Mouse (Mus musculus) liver, embryonic 14.5 days (tissue): ENCODE data around the gene Xxylt1. TPM values are rescaled to one million over a fixed set of nuclear protein-coding genes. Genes with fewer than 3 reads are reported as not detected.

Experiments used
- ATAC-seq: fragments of 200-750 bp; cut with Nextera tagmentation; 2 replicates; pipeline ENCODE4 v1.8.0; 2017; ENCODE audit warnings: moderate number of reproducible peaks, mild to moderate bottlenecking, moderate library complexity; ENCODE audit not compliant: insufficient read depth
- DNase-seq, 3 experiments: peaks; one replicate each; pipeline ENCODE4 v3.0.0-alpha.2; 2012 to 2013; ENCODE audit warnings: low read depth in 3 of 3, low spot score in 3 of 3
- H3K27ac ChIP-seq: fragments of 300-500 bp; sonication (generic); 2 replicates; pipeline ENCODE4 v1.5.1; 2014; ENCODE audit warnings: moderate library complexity, mild to moderate bottlenecking, control low read depth, inconsistent platforms
- H3K27me3 ChIP-seq: fragments of 300-500 bp; sonication (generic); 2 replicates; pipeline ENCODE4 v1.6.1; 2014; ENCODE audit warnings: mild to moderate bottlenecking, low read length, moderate library complexity; ENCODE audit not compliant: control insufficient read depth, insufficient read depth
- H3K36me3 ChIP-seq: fragments of 300-500 bp; sonication (generic); replicated peaks from 2 replicates; pipeline ENCODE4 v1.6.1; 2014; ENCODE audit warnings: low read depth; ENCODE audit not compliant: control insufficient read depth, insufficient read depth
- H3K4me1 ChIP-seq, 2 experiments: fragments of 200-500 bp in 1 of 2; fragments of 300-500 bp in 1 of 2; sonication (generic) in 1 of 2; replicated peaks; 2 replicates each; pipeline ENCODE4 v1.6.1; 2012 to 2014; ENCODE audit warnings: antibody characterized with exemption in 1 of 2, inconsistent platforms in 1 of 2, low read length in 1 of 2; ENCODE audit not compliant: control insufficient read depth in 2 of 2, insufficient read depth in 2 of 2
- H3K4me2 ChIP-seq: fragments of 300-500 bp; sonication (generic); 2 replicates; pipeline ENCODE4 v1.6.1; 2014; ENCODE audit warnings: low read depth, mild to moderate bottlenecking, control low read depth, moderate library complexity
- H3K4me3 ChIP-seq, 2 experiments: fragments of 200-500 bp in 1 of 2; fragments of 300-500 bp in 1 of 2; sonication (generic) in 1 of 2; 2 replicates each; pipeline ENCODE4 v1.5.1; 2012 to 2014; ENCODE audit warnings: low read depth in 2 of 2, low read length in 2 of 2, mild to moderate bottlenecking in 2 of 2, control low read depth in 1 of 2, inconsistent platforms in 1 of 2, moderate library complexity in 1 of 2; ENCODE audit not compliant: insufficient read depth in 1 of 2
- H3K9ac ChIP-seq: fragments of 300-500 bp; sonication (generic); replicated peaks from 2 replicates; pipeline ENCODE4 v1.6.1; 2014; ENCODE audit warnings: mild to moderate bottlenecking, control low read depth, moderate library complexity
- H3K9me3 ChIP-seq: fragments of 300-500 bp; sonication (generic); 2 replicates; pipeline ENCODE4 v1.6.1; 2016; ENCODE audit warnings: low read length, mixed read lengths; ENCODE audit not compliant: control insufficient read depth
- CTCF ChIP-seq: IDR thresholded peaks from 2 replicates; pipeline ENCODE4 v1.5.1; 2016; ENCODE audit warnings: antibody characterized with exemption, low read depth, control low read depth
- EP300 ChIP-seq: IDR thresholded peaks from 2 replicates; pipeline ENCODE4 v1.6.1; 2016; ENCODE audit warnings: antibody characterized with exemption, low read depth
- WGBS: fragments of 180-500 bp; shearing (Covaris S2); extraction: QIAGEN DNeasy Blood & Tissue Kit; methylation state at CpG from one replicate; pipeline ENCODE4 v1.1.7; 2014; ENCODE audit not compliant: insufficient replicate concordance; 5-methylcytosine and 5-hydroxymethylcytosine counted together
- polyA plus RNA-seq, 2 experiments: library from polyadenylated mRNA; depleted of rRNA in 1 of 2; stranded (reverse) in 1 of 2; unstranded in 1 of 2; fragments of >200 nt; fragmentation: Nextera tagmentation in 1 of 2; extraction: Ambion mirVana in 1 of 2; gene quantifications; 2 replicates each; pipeline versions ENCODE4 v1.2.1 to v1.2.3; 2012 to 2014

Xxylt1 gene
- polyA plus RNA-seq, 2 experiments = 1.8 TPM

GRCm38 (mm10) chr16:31023803-31024202 is 57.4 kb downstream of the Xxylt1 start:
- Histone ChIP-seq H3K36me3 (no peaks in the 10 kb centered on the region), H3K27me3 (no peaks in the 10 kb centered on the region), H3K4me3 (no peak overlapping the region), H3K9ac (no peak overlapping the region), H3K27ac (no peak overlapping the region), H3K4me1 (peaks cover 0 to 9% of the 10 kb centered on the region in 2 experiments; a peak in 2 of 4 replicates), H3K9me3 (no peaks in the 10 kb centered on the region), H3K4me2 (no peak overlapping the region)
- TF ChIP-seq CTCF (no peak), EP300 (no peak)
- ATAC-seq (no peak), DNase-seq (no peak)
- 72% methylated on average over 8 of the region's 8 CpGs for WGBS

DNA sequence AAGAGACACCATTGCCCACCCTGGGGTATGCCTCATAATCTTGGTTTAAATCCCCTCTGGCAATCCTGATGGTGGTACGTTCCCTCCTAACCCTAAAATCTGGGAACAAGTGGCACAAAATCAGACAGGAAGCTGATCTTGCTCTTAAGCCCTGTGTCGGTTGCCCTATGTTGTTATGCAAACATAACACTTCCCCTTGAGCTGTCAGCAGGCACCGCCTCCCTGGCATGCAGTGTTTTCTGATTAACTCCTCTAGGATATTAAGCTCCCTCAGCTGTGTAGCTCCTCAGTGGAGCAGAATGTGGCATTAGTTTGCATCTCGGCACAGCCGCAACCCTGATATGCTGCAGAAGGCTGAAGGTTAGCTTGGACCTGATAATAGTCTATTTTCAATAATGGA is 58.9 kb downstream of the Xxylt1 start:
- no peaks in the 10 kb centered on the region for H3K9me3 ChIP-seq
- H3K4me2 ChIP-seq = no peak overlapping the region
- TF ChIP-seq EP300 (no peak), CTCF (no peak)

DNA sequence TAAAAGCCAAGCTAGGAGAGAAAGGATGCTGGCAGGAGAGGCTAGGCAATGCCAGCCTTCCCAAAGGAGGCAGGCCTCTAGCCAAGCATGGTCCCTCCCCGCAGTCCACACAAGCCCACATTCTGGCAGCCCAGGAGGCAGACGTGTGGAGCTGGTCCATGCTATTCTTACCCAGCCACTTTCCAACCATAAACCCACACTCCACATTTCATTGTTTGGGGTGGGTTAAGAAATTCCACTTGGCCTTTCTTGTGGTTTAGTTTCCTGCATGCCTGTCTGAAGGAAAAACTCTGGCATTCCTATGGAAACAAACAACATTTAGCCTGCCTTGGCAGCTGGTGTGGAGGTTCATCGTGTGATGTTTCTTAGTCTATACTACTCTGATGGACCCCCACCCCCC is 61.7 kb downstream of the Xxylt1 start:
- Histone ChIP-seq H3K9me3 (no peaks in the 10 kb centered on the region), H3K36me3 (no peaks in the 10 kb centered on the region), H3K9ac (no peak overlapping the region), H3K4me3 (no peak overlapping the region), H3K27me3 (no peaks in the 10 kb centered on the region), H3K4me2 (no peak overlapping the region), H3K4me1 (peaks cover 0 to 3% of the 10 kb centered on the region in 2 experiments; a peak in 2 of 4 replicates), H3K27ac (no peak overlapping the region)
- TF ChIP-seq EP300 (no peak), CTCF (no peak)
- ATAC-seq (no peak), DNase-seq (no peak)
- WGBS = 63% methylated on average over 3 of the region's 3 CpGs

More for the DNA sequence above, 58.9 kb downstream of the Xxylt1 start:
- no peaks in the 10 kb centered on the region for H3K36me3 ChIP-seq
- peaks cover 0 to 9% of the 10 kb centered on the region in 2 experiments; a peak in 2 of 4 replicates for H3K4me1 ChIP-seq
- no peak overlapping the region for H3K4me3 ChIP-seq
- ATAC-seq = no peak
- no peaks in the 10 kb centered on the region for H3K27me3 ChIP-seq
- H3K9ac ChIP-seq = no peak overlapping the region
- no peak for DNase-seq
- 41% methylated on average over 5 of the region's 5 CpGs for WGBS
- no peak overlapping the region for H3K27ac ChIP-seq

- no peaks in the 10 kb centered on the region for H3K27me3 ChIP-seq
- TF ChIP-seq CTCF (no peak), EP300 (no peak)
- H3K4me1 ChIP-seq = peaks cover 0 to 3% of the 10 kb centered on the region in 2 experiments; a peak in 2 of 4 replicates
- H3K36me3 ChIP-seq = no peaks in the 10 kb centered on the region
- ATAC-seq = no peak
- no peak overlapping the region for H3K27ac ChIP-seq
- DNase-seq = no peak
- H3K4me3 ChIP-seq = no peak overlapping the region
- H3K9me3 ChIP-seq = no peaks in the 10 kb centered on the region
- 74% methylated on average over 10 of the region's 10 CpGs for WGBS
- H3K4me2 ChIP-seq = no peak overlapping the region
- H3K9ac ChIP-seq = no peak overlapping the region
Observed at GRCm38 (mm10) chr16:31017687-31018413, 63.4 kb downstream of the Xxylt1 start.

DNA sequence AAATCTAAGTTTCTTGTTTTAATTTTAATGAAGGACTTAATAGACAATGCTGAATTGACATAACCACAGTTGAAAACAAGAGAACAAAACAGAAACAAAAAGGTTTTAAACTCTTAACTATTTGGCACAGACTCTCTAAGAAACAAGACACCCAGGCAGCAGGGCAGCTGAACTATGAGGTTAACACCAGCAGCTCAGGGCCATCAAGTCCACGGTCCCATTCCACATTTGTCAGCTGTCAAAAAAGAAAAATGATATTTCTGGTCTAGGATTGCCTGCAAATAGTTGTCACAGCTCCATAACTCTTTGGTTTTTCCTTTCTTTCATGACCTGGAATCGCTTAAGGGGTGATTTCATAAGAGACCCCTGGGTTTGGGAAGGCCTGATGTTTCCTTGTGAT is 64.6 kb downstream of the Xxylt1 start:
- ATAC-seq (no peak), DNase-seq (no peak)
- Histone ChIP-seq H3K4me3 (no peak overlapping the region), H3K9ac (no peak overlapping the region), H3K4me2 (no peak overlapping the region), H3K27ac (no peak overlapping the region), H3K27me3 (no peaks in the 10 kb centered on the region), H3K4me1 (no peaks in the 10 kb centered on the region), H3K9me3 (no peaks in the 10 kb centered on the region), H3K36me3 (no peaks in the 10 kb centered on the region)
- WGBS = 60% methylated on average over 2 of the region's 2 CpGs
- TF ChIP-seq CTCF = no peak
- TF ChIP-seq EP300 = no peak
